ENCODE assay signal across 13 mouse cellular contexts in genomic region chr3:137611110-137611857, GRCm38 (mm10). TPM values are rescaled to one million over a fixed set of nuclear protein-coding genes. Genes with fewer than 3 reads are reported as not detected.
A peak's percentile ranks its signal among the peaks of the same experiment; 100 is the strongest.
DNase-seq lines count a peak whose midpoint lies in the region; ATAC-seq and TF ChIP-seq lines count a peak whose summit lies in the region.
"Had no signal": no experiment of that assay in that cellular context is flagged by ENCODE, and none has a peak within 500 bp of the region (broad histone marks: within the 10 kb centered on the region; RNA-seq: fewer than 3 reads in every experiment).

No protein-coding gene starts in this region.

- TF ChIP-seq CTCF in thymus, adult 2 months (IDR thresholded peaks at IDR 0.05; ENCODE audit: borderline replicate concordance, control insufficient read depth, extremely low read depth, insufficient read depth, low read length, poor library complexity), result no peak
- no peak for TF ChIP-seq CTCF in stomach, postnatal 0 days (IDR thresholded peaks at IDR 0.05; ENCODE audit: low read depth)

- H3K4me2 ChIP-seq in kidney, embryonic 15.5 days, result no peak overlapping the region
- H3K4me2 ChIP-seq in intestine, embryonic 16.5 days (ENCODE audit: low read depth, low read length), result no peak overlapping the region
- no peak overlapping the region for H3K4me2 ChIP-seq in stomach, postnatal 0 days (replicated peaks; ENCODE audit: low read depth)
- H3K4me2 ChIP-seq: heart, embryonic 11.5 days; hindbrain, embryonic 15.5 days; limb, embryonic 15.5 days; midbrain, embryonic 12.5 days had no signal

- H3K4me3 ChIP-seq in kidney, embryonic 15.5 days (replicated peaks), result no peak overlapping the region
- H3K4me3 ChIP-seq in thymus, adult 2 months (ENCODE audit: control insufficient read depth, insufficient read depth, low read length), result no peak overlapping the region
- no peak overlapping the region for H3K4me3 ChIP-seq in intestine, embryonic 16.5 days (ENCODE audit: low read length)
- H3K4me3 ChIP-seq in stomach, postnatal 0 days (ENCODE audit: low read depth, low read length), result no peak overlapping the region
- H3K4me3 ChIP-seq: hindbrain, embryonic 15.5 days; limb, embryonic 15.5 days; midbrain, embryonic 12.5 days had no signal

- H3K9me3 ChIP-seq in kidney, embryonic 15.5 days (replicated peaks), result no peaks in the 10 kb centered on the region
- no peaks in the 10 kb centered on the region for H3K9me3 ChIP-seq in intestine, embryonic 16.5 days (ENCODE audit: control insufficient read depth, low read length)
- no peaks in the 10 kb centered on the region for H3K9me3 ChIP-seq in stomach, postnatal 0 days (ENCODE audit: control insufficient read depth, low read length)
- H3K9me3 ChIP-seq: hindbrain, embryonic 15.5 days; limb, embryonic 15.5 days; midbrain, embryonic 12.5 days had no signal

- no peak for ATAC-seq in kidney, embryonic 15.5 days (replicated peaks; ENCODE audit: low FRiP score)
- ATAC-seq in intestine, embryonic 16.5 days, result peak; percentile 70; the same call in 1 of the 2 replicates
- ATAC-seq in stomach, postnatal 0 days (ENCODE audit: low FRiP score, low TSS enrichment), result no peak

- TF ChIP-seq EP300 in stomach, postnatal 0 days (optimal IDR thresholded peaks at IDR 0.05), result no peak

- no peak overlapping the region for H3K27ac ChIP-seq in kidney, embryonic 15.5 days
- peak overlapping the region; percentile 8; the same call in 1 of the 2 replicates for H3K27ac ChIP-seq in thymus, adult 2 months (ENCODE audit: control insufficient read depth, insufficient read depth, low read length)
- H3K27ac ChIP-seq in intestine, embryonic 16.5 days (ENCODE audit: low read length), result no peak overlapping the region
- H3K27ac ChIP-seq in stomach, postnatal 0 days (replicated peaks), result no peak overlapping the region
- H3K27ac ChIP-seq: hindbrain, embryonic 15.5 days; limb, embryonic 15.5 days; midbrain, embryonic 12.5 days had no signal

- 69% methylated on average over 4 of the region's 4 CpGs for WGBS in kidney, embryonic 15.5 days
- 41% methylated on average over 4 of the region's 4 CpGs for WGBS in thymus, adult 2 months
- 69% methylated on average over 4 of the region's 4 CpGs for whole genome bisulfite sequencing in intestine, embryonic 16.5 days
- WGBS in stomach, postnatal 0 days, result 61% methylated on average over 4 of the region's 4 CpGs

- no peak for TF ChIP-seq POLR2A in thymus, adult 2 months (IDR thresholded peaks at IDR 0.05; ENCODE audit: control insufficient read depth, extremely low read depth, insufficient read depth, low read length, poor library complexity)

- H3K4me1 ChIP-seq in kidney, embryonic 15.5 days, result no peaks in the 10 kb centered on the region
- H3K4me1 ChIP-seq in thymus, adult 2 months (replicated peaks; ENCODE audit: control insufficient read depth, insufficient read depth, low read length), result no peaks in the 10 kb centered on the region
- H3K4me1 ChIP-seq in intestine, embryonic 16.5 days (ENCODE audit: control insufficient read depth, insufficient read depth, low read length), result no peaks in the 10 kb centered on the region
- H3K4me1 ChIP-seq in stomach, postnatal 0 days (replicated peaks; ENCODE audit: control insufficient read depth, insufficient read depth), result no peaks in the 10 kb centered on the region
- H3K4me1 ChIP-seq: hindbrain, embryonic 15.5 days; limb, embryonic 15.5 days; midbrain, embryonic 12.5 days had no signal

- H3K36me3 ChIP-seq in kidney, embryonic 15.5 days, result no peaks in the 10 kb centered on the region
- H3K36me3 ChIP-seq in thymus, adult 2 months (ENCODE audit: control insufficient read depth, insufficient read depth, low read length), result no peaks in the 10 kb centered on the region
- no peaks in the 10 kb centered on the region for H3K36me3 ChIP-seq in intestine, embryonic 16.5 days (ENCODE audit: control insufficient read depth, insufficient read depth, low read length)
- no peaks in the 10 kb centered on the region for H3K36me3 ChIP-seq in stomach, postnatal 0 days (ENCODE audit: control insufficient read depth, insufficient read depth, low read length)
- H3K36me3 ChIP-seq: hindbrain, embryonic 15.5 days; limb, embryonic 15.5 days; midbrain, embryonic 12.5 days had no signal

- no peak overlapping the region for H3K9ac ChIP-seq in kidney, embryonic 15.5 days
- H3K9ac ChIP-seq in intestine, embryonic 16.5 days (ENCODE audit: low read depth, low read length), result no peak overlapping the region
- H3K9ac ChIP-seq in stomach, postnatal 0 days (ENCODE audit: low read length), result no peak overlapping the region
- H3K9ac ChIP-seq: hindbrain, embryonic 15.5 days; limb, embryonic 15.5 days; midbrain, embryonic 12.5 days had no signal

- H3K27me3 ChIP-seq in kidney, embryonic 15.5 days, result no peaks in the 10 kb centered on the region
- no peaks in the 10 kb centered on the region for H3K27me3 ChIP-seq in thymus, adult 2 months (ENCODE audit: control insufficient read depth, insufficient read depth, low read length)
- no peaks in the 10 kb centered on the region for H3K27me3 ChIP-seq in intestine, embryonic 16.5 days (replicated peaks; ENCODE audit: control insufficient read depth, insufficient read depth, low read length)
- no peaks in the 10 kb centered on the region for H3K27me3 ChIP-seq in stomach, postnatal 0 days (ENCODE audit: control insufficient read depth, insufficient read depth, low read length)
- H3K27me3 ChIP-seq: hindbrain, embryonic 15.5 days; limb, embryonic 15.5 days; midbrain, embryonic 12.5 days had no signal

- DNase-seq in kidney, adult 18-20 months, result peak; percentile 31
- no peak for DNase-seq in thymus, adult 2 months
- DNase-seq in thymus, postnatal 10 days (ENCODE audit: low spot score in 2 of 2), result no peak
- no peak for DNase-seq in layer of hippocampus, postnatal 14 days (ENCODE audit: low spot score in 2 of 2)
- DNase-seq in stomach, postnatal 0 days (ENCODE audit: low spot score), result no peak
- no peak for DNase-seq in adrenal gland, adult 18-20 months (ENCODE audit: low spot score in 2 of 2)
- DNase-seq: cerebellum, postnatal 14 days had no signal

RNA-seq across cellular contexts. Expression of gene Ddit4l, which starts 10.1 kb away (rescaled TPM):
- polyA plus RNA-seq in kidney, embryonic 15.5 days (2015; fragmentation: Nextera tagmentation; extraction: Ambion mirVana), result 11.4 and 13.9 TPM in 2 replicates
- 0.71 and 1.4 TPM in 2 replicates for polyA plus RNA-seq in thymus, adult 2 months (2012; rRNA removed)
- 2.9 and 3.0 TPM in 2 replicates for polyA plus RNA-seq in intestine, embryonic 16.5 days (2015; fragmentation: Nextera tagmentation; extraction: Ambion mirVana)
- total RNA-seq in layer of hippocampus, postnatal 14 days (2021), result 1 to 10 TPM; 5.8 to 7.5 TPM
- polyA plus RNA-seq in stomach, postnatal 0 days (2015; fragmentation: Nextera tagmentation; extraction: Ambion mirVana), result 3.3 and 4.2 TPM in 2 replicates
- 1 to 10 TPM in 1 of 2 experiments, under 1 TPM in 1; 0.70 to 1.1 TPM for total RNA-seq in adrenal gland, adult 18-20 months (2021)
